Comparison of ENCODE assay signal across 7 mouse cellular contexts in the genomic region with DNA sequence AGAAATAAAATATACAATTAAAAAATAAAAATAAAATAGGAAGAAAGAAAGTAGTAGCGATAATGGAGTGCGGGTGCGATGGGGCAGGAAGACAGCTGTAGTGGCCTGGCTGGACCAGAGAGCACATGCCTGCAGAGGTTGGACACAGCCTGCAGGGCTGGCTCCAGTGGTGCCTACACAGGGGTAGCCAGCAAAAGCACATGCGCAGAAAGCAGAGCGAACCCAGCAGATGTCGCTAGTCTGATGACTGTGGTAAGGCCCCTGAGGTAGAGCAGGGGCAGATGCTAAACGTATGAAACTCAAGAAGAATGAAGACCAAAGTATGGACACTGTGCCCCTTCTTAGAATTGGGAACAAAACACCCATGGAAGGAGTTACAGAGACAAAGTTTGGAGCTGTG.
DNase-seq lines count a peak whose midpoint lies in the region.

No protein-coding gene starts in this region.

- DNase-seq in adrenal gland, adult (ENCODE audit: inconsistent age in 2 of 2, low spot score in 1 of 2): peak; percentile 25 to 46
- peak; percentile 18 for DNase-seq in adrenal gland, postnatal 25 days
- DNase-seq in kidney, adult 18-20 months: peak; percentile 6
- peak; percentile 5 for DNase-seq in kidney, postnatal 14 days
- DNase-seq in lung, postnatal 10 days: peak; percentile 24
- DNase-seq in ovary, postnatal 36 days (ENCODE audit: low spot score): peak; percentile 6
- peak; percentile 22 for DNase-seq in thymus, postnatal 14 days

Comparison
In these comparisons a context has a peak if more than half of its experiments do, and no peak if none do; other contexts are left out.
1. Peak in every context shown above with its lines: DNase-seq.